Mouse (Mus musculus) frontal cortex, postnatal 25 days (tissue): ENCODE data around the gene Casp9.
"Not testable (repeated sequence)": the region's sequence is repeated elsewhere in the genome, so short reads cannot be mapped to it uniquely, and the experiment has no call there.

Experiments used
- DNase-seq, 2 experiments: peaks; one replicate each; pipeline ENCODE4 v3.0.0; 2022; ENCODE audit warnings: low spot score in 2 of 2

The Casp9 gene

GRCm38 (mm10) chr4:141793282-141794151 is at the start of gene Casp9:
Gene Casp9, plus strand, starts transcription at chr4:141793612.
- peak; percentile 93 to 94 for DNase-seq

- no peak for DNase-seq
These were observed 46.6 kb upstream of the Casp9 start, which contains the start of gene Agmat for GRCm38 (mm10) chr4:141746578-141747346. Gene Agmat, plus strand, starts transcription at chr4:141746672.

- no peak for DNase-seq
These were observed 43.9 kb upstream of the Casp9 start for GRCm38 (mm10) chr4:141749557-141749956.

GRCm38 (mm10) chr4:141750826-141751225 is 42.6 kb upstream of the Casp9 start:
- DNase-seq, result no peak

- no peak for DNase-seq
These were observed 41.9 kb upstream of the Casp9 start for GRCm38 (mm10) chr4:141751419-141752075.

- no peak for DNase-seq
These were observed 41.4 kb upstream of the Casp9 start for GRCm38 (mm10) chr4:141752076-141752421.

- DNase-seq, result no peak
These were observed 38.0 kb upstream of the Casp9 start for GRCm38 (mm10) chr4:141755375-141755930.

GRCm38 (mm10) chr4:141757124-141757523 is 36.3 kb upstream of the Casp9 start:
- DNase-seq, result no peak

- no peak for DNase-seq
These were observed 34.4 kb upstream of the Casp9 start for GRCm38 (mm10) chr4:141758874-141759542.

- no peak for DNase-seq
These were observed 32.5 kb upstream of the Casp9 start for GRCm38 (mm10) chr4:141760942-141761341.

GRCm38 (mm10) chr4:141762102-141762598 is 31.3 kb upstream of the Casp9 start:
- no peak for DNase-seq

GRCm38 (mm10) chr4:141763476-141763875 is 29.9 kb upstream of the Casp9 start:
- DNase-seq, result no peak

GRCm38 (mm10) chr4:141765008-141765407 is 28.4 kb upstream of the Casp9 start:
- DNase-seq, result no peak

- no peak for DNase-seq
These were observed 27.1 kb upstream of the Casp9 start for GRCm38 (mm10) chr4:141766316-141766667.

GRCm38 (mm10) chr4:141766668-141767352 is 26.6 kb upstream of the Casp9 start:
- no peak for DNase-seq

- no peak for DNase-seq
These were observed 25.9 kb upstream of the Casp9 start for GRCm38 (mm10) chr4:141767353-141768036.

GRCm38 (mm10) chr4:141769501-141770160 is 23.8 kb upstream of the Casp9 start:
- DNase-seq, result no peak

- no peak for DNase-seq
These were observed 21.6 kb upstream of the Casp9 start for GRCm38 (mm10) chr4:141771823-141772222.

- DNase-seq, result not testable (repeated sequence)
These were observed 20.4 kb upstream of the Casp9 start for GRCm38 (mm10) chr4:141773019-141773418.

GRCm38 (mm10) chr4:141779828-141780227 is 13.6 kb upstream of the Casp9 start:
- DNase-seq, result peak in 1 of 2 experiments; percentile 43
